Mouse (Mus musculus): ENCODE results near the gene Nmb. TPM values are rescaled to one million over a fixed set of nuclear protein-coding genes. Genes with fewer than 3 reads are reported as not detected.
"Not testable (repeated sequence)": the region's sequence is repeated elsewhere in the genome, so short reads cannot be mapped to it uniquely, and the experiment has no call there.

Nmb gene
- 2.6 and 4.1 TPM in 2 replicates for polyA plus RNA-seq (2012; rRNA removed)

DNA sequence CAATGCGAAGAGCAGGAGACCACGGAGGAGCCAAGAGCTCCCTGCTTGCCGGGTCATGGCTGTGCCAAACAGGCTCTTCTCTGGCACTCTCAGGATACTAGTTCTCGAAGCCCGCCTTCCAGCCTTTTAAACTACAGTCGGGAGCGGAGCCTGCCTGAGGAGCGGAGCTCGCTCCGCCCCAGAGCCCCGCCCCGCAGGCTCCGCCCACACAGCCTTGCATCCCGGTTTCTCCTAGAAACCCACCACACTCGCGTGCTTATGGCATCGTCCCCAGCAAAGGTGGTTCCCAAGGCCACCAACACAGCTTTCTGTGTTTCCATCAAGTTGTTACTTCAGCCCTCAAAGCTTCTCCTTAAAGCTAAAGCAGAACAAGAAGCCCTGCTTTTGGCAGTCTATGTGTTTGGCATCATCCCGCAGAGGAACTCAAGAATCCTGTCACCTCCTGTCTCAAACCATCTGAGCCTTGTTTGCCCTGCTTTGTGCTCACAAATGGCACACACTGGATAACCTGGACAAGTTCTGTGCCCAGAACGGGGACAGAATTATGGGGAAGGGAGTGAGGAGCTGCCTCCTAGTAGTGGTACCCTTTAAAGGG, at the start of gene Nmb:
Gene Nmb (minus strand): TSS at position 156 of the 595 bp plus-strand sequence.
- peak; percentile 64 for DNase-seq
- 3% methylated on average over 19 of the region's 19 CpGs for WGBS
- H3K4me1 ChIP-seq (ENCODE audit: control insufficient read depth, insufficient read depth, low read length), result peaks cover 6% of the 10 kb centered on the region

GRCm38 (mm10) chr7:80954251-80954650, 49.4 kb upstream of the Nmb start:
- 80% methylated on average over 2 of the region's 2 CpGs for WGBS
- no peak for TF ChIP-seq CTCF (IDR thresholded peaks at IDR 0.05; ENCODE audit: insufficient read depth, low read length)
- TF ChIP-seq POLR2A (IDR thresholded peaks at IDR 0.05; ENCODE audit: borderline replicate concordance, extremely low read depth, low read depth, low read length), result no peak
- no peaks in the 10 kb centered on the region for H3K4me1 ChIP-seq (ENCODE audit: control insufficient read depth, insufficient read depth, low read length)
- no peak overlapping the region for H3K4me3 ChIP-seq (replicated peaks; ENCODE audit: extremely low read depth, low read depth, low read length)
- DNase-seq, result no peak

More for the DNA sequence above, at the start of gene Nmb:
- no peak for TF ChIP-seq CTCF (IDR thresholded peaks at IDR 0.05; ENCODE audit: insufficient read depth, low read length)
- no peak for TF ChIP-seq POLR2A (IDR thresholded peaks at IDR 0.05; ENCODE audit: borderline replicate concordance, extremely low read depth, low read depth, low read length)
- peak within 1 kb of the TSS; percentile 66 for H3K4me3 ChIP-seq (replicated peaks; ENCODE audit: extremely low read depth, low read depth, low read length)

- TF ChIP-seq POLR2A (IDR thresholded peaks at IDR 0.05; ENCODE audit: borderline replicate concordance, extremely low read depth, low read depth, low read length), result no peak
- TF ChIP-seq CTCF (IDR thresholded peaks at IDR 0.05; ENCODE audit: insufficient read depth, low read length), result no peak
- Histone ChIP-seq H3K4me3 (replicated peaks; ENCODE audit: extremely low read depth, low read depth, low read length) (no peak overlapping the region), H3K4me1 (ENCODE audit: control insufficient read depth, insufficient read depth, low read length) (no peaks in the 10 kb centered on the region)
- DNase-seq, result no peak
- WGBS, result 64% methylated on average over 3 of the region's 3 CpGs
Measured at GRCm38 (mm10) chr7:80952140-80952539, 47.3 kb upstream of the Nmb start.

DNA sequence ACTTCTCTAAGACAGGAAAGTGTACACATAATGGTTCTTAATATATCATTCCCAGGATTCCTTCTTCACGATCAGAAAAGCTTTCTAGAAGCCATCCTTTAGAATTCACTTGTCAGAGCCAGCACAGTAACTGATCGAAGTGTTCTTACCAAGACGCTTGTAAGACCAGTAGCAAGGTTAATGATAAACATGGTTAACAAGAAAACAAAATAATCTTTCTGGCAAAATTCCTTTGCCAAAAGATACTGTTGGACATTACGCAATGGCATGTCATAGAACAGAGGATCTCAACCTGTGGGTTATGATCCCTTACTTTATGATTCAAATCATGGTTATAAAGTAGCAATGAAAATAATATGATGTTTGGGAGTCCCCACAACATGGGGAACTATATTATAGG, 46.6 kb upstream of the Nmb start:
- no peak for TF ChIP-seq CTCF (IDR thresholded peaks at IDR 0.05; ENCODE audit: insufficient read depth, low read length)
- TF ChIP-seq POLR2A (IDR thresholded peaks at IDR 0.05; ENCODE audit: borderline replicate concordance, extremely low read depth, low read depth, low read length), result no peak
- no peak overlapping the region for H3K4me3 ChIP-seq (replicated peaks; ENCODE audit: extremely low read depth, low read depth, low read length)
- peaks cover 4% of the 10 kb centered on the region; the same call in 1 of the 2 replicates for H3K4me1 ChIP-seq (ENCODE audit: control insufficient read depth, insufficient read depth, low read length)
- 83% methylated on average over 4 of the region's 4 CpGs for WGBS
- no peak for DNase-seq

DNA sequence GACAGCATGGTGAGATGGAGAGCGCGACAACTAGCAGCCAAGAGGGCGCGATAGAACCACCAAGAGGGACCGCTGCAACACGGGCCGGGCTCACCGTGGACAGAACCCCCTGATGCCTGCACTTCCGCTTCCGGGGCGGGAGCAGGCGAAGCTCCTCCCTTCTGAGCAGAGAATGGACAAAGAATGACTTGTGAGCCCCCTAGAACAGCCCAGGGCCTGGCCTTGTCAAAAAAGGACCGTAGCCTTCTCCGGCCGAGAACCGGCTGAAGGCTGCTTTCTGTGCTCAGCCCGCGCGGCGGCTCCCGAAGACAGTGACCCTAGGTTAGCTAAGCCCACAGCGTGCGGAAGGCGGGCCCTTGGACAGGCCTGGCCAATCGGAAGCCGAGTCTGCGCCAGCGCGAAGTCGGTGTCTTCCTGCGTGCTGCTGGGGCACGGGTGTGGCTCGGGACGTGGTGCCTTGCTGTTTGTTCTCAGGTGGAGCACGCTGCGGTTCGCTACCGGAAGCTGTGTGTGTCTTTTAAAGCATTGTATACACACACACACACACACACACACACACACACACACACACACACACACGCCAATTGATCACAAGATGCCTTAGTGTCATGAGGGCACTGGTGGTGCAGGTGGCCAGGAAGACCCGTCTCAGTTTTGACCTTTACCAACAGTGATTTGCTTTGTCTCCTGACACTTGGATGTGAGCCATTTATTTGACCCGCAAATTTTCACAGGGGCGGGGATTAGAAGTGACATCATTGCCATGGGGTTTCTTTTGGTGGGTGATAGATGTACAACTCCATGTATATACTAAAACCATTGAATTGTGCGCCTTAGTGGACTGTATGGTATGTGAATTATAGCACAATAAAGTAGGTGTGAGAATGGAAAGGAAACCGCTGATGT, 42.8 kb upstream of the Nmb start, which contains the start of gene Sec11a:
Gene Sec11a (minus strand): TSS at position 336 of the 906 bp plus-strand sequence.
- Histone ChIP-seq H3K4me3 (replicated peaks; ENCODE audit: extremely low read depth, low read depth, low read length) (peak within 1 kb of the TSS; percentile 96), H3K4me1 (ENCODE audit: control insufficient read depth, insufficient read depth, low read length) (peaks cover 8% of the 10 kb centered on the region; the same call in 1 of the 2 replicates)
- TF ChIP-seq CTCF (IDR thresholded peaks at IDR 0.05; ENCODE audit: insufficient read depth, low read length), result no peak
- TF ChIP-seq POLR2A (IDR thresholded peaks at IDR 0.05; ENCODE audit: borderline replicate concordance, extremely low read depth, low read depth, low read length), result peak; percentile 91; the same call in 1 of the 2 replicates
- DNase-seq, result peak; percentile 97
- WGBS, result 2% methylated on average over 44 of the region's 44 CpGs

DNA sequence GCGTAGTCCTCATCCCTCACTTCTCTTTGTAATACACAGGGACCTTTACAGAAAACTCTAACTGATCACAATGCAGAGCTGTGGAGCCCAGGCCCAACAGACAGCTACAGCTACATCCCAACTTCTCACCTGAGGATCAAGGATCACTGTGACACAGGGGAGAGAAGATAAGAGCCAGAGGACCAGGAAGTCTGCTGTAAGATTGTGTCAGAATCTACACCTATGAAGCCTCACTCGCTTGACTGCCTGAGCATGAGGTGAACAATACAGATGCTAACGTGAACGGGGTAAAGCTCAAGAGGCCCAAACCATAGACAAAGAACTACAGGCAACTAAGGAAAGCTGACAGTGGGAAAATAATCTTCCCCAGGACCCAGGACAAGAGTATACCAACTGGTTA, 34.9 kb upstream of the Nmb start:
- TF ChIP-seq CTCF (IDR thresholded peaks at IDR 0.05; ENCODE audit: insufficient read depth, low read length), result no peak
- TF ChIP-seq POLR2A (IDR thresholded peaks at IDR 0.05; ENCODE audit: borderline replicate concordance, extremely low read depth, low read depth, low read length), result no peak
- H3K4me3 ChIP-seq (replicated peaks; ENCODE audit: extremely low read depth, low read depth, low read length), result no peak overlapping the region
- 79% methylated on average over 4 of the region's 4 CpGs for WGBS

GRCm38 (mm10) chr7:80937304-80937666, 32.4 kb upstream of the Nmb start:
- not testable (repeated sequence) for DNase-seq; H3K4me3 ChIP-seq (replicated peaks; ENCODE audit: extremely low read depth, low read depth, low read length); H3K4me1 ChIP-seq (ENCODE audit: control insufficient read depth, insufficient read depth, low read length)

More for the DNA sequence above, 34.9 kb upstream of the Nmb start:
- H3K4me1 ChIP-seq (ENCODE audit: control insufficient read depth, insufficient read depth, low read length), result no peaks in the 10 kb centered on the region
- no peak for DNase-seq

- not testable (repeated sequence) for H3K4me3 ChIP-seq (replicated peaks; ENCODE audit: extremely low read depth, low read depth, low read length); DNase-seq; H3K4me1 ChIP-seq (ENCODE audit: control insufficient read depth, insufficient read depth, low read length)
- 24% methylated on average over 7 of the region's 7 CpGs for WGBS
Measured at GRCm38 (mm10) chr7:80936617-80937303, 31.9 kb upstream of the Nmb start.

GRCm38 (mm10) chr7:80935834-80936233, 31.0 kb upstream of the Nmb start:
- TF ChIP-seq CTCF (IDR thresholded peaks at IDR 0.05; ENCODE audit: insufficient read depth, low read length) (no peak), POLR2A (IDR thresholded peaks at IDR 0.05; ENCODE audit: borderline replicate concordance, extremely low read depth, low read depth, low read length) (no peak)
- Histone ChIP-seq H3K4me3 (replicated peaks; ENCODE audit: extremely low read depth, low read depth, low read length) (no peak overlapping the region), H3K4me1 (ENCODE audit: control insufficient read depth, insufficient read depth, low read length) (no peaks in the 10 kb centered on the region)
- no peak for DNase-seq
- 95% methylated on average over 1 of the region's 1 CpGs for WGBS
